Mouse (Mus musculus) hindbrain, embryonic 15.5 days (tissue): ENCODE measurements around the gene Nap1l4. TPM values are rescaled to one million over a fixed set of nuclear protein-coding genes. Genes with fewer than 3 reads are reported as not detected.
A peak's percentile ranks its signal among the peaks of the same experiment; 100 is the strongest.

Experiments
- ATAC-seq: fragments of 200-750 bp; cut with Nextera tagmentation; 2 replicates; pipeline ENCODE4 v1.8.0; 2017; ENCODE audit warnings: low read depth, moderate number of reproducible peaks, moderate TSS enrichment; ENCODE audit not compliant: low FRiP score
- H3K27ac ChIP-seq: fragments of 300-500 bp; sonication (generic); replicated peaks from 2 replicates; pipeline ENCODE4 v1.5.1; 2015; ENCODE audit warnings: mild to moderate bottlenecking, inconsistent platforms
- H3K27me3 ChIP-seq: fragments of 300-500 bp; sonication (generic); 2 replicates; pipeline ENCODE4 v1.6.1; 2015; ENCODE audit warnings: control low read depth, inconsistent platforms
- H3K36me3 ChIP-seq: fragments of 300-500 bp; sonication (generic); 2 replicates; pipeline ENCODE4 v1.6.1; 2015; ENCODE audit warnings: control low read depth, inconsistent platforms
- H3K4me1 ChIP-seq: fragments of 300-500 bp; sonication (generic); replicated peaks from 2 replicates; pipeline ENCODE4 v1.6.1; 2015; ENCODE audit warnings: control low read depth, inconsistent platforms
- H3K4me2 ChIP-seq: fragments of 300-500 bp; sonication (generic); 2 replicates; pipeline ENCODE4 v1.6.1; 2015; ENCODE audit warnings: moderate library complexity, mild to moderate bottlenecking, inconsistent platforms
- H3K4me3 ChIP-seq: fragments of 300-500 bp; sonication (generic); 2 replicates; pipeline ENCODE4 v1.5.1; 2015; ENCODE audit warnings: mild to moderate bottlenecking, inconsistent platforms
- H3K9ac ChIP-seq: fragments of 300-500 bp; sonication (generic); 2 replicates; pipeline ENCODE4 v1.6.1; 2015; ENCODE audit warnings: inconsistent platforms
- H3K9me3 ChIP-seq: fragments of 300-500 bp; sonication (generic); 2 replicates; pipeline ENCODE4 v1.6.1; 2016; ENCODE audit warnings: control low read depth, inconsistent platforms
- WGBS: fragments of 180-500 bp; shearing (Covaris S2); methylation state at CpG from one replicate; pipeline ENCODE4 v1.1.7; 2015; 5-methylcytosine and 5-hydroxymethylcytosine counted together
- polyA plus RNA-seq: library from polyadenylated mRNA; unstranded; fragments of >200 nt; fragmentation: Nextera tagmentation; extraction: Ambion mirVana; gene quantifications from 2 replicates; pipeline ENCODE4 v1.2.1, GENCODE M21; 2015

The Nap1l4 gene
- polyA plus RNA-seq, 1 experiment from 2014 or later: 322 TPM

- Histone ChIP-seq H3K27ac (no peak overlapping the region), H3K4me1 (no peaks in the 10 kb centered on the region), H3K36me3 (peaks cover 53% of the 10 kb centered on the region), H3K27me3 (no peaks in the 10 kb centered on the region), H3K9ac (no peak overlapping the region), H3K4me3 (no peak overlapping the region), H3K9me3 (no peaks in the 10 kb centered on the region), H3K4me2 (no peak overlapping the region)
- WGBS: 91% methylated on average over 10 of the region's 10 CpGs
- no peak for ATAC-seq
Observed at GRCm38 (mm10) chr7:143513763-143514415, 35.0 kb downstream of the Nap1l4 start.

DNA sequence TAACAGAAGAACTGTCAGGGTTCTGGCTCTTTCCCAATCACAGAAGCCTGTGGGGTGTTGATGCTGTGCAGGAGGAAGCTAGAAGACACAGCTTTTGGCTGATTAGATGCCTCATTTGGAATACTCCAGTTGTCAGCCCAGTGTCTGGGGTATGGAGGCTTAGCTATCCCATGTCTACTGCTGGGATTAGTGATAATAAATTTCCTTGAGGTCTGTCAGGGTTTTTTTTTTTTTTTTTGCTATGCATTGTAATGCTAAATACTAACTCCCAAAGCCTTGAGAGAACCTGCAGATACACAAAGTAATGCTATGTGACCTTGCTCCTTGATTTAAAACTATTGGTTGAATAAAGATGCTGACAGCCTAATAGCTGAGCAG is 37.6 kb downstream of the Nap1l4 start:
- no peaks in the 10 kb centered on the region for H3K4me1 ChIP-seq
- no peak for ATAC-seq
- no peaks in the 10 kb centered on the region for H3K9me3 ChIP-seq
- H3K4me2 ChIP-seq: no peak overlapping the region
- no peaks in the 10 kb centered on the region for H3K27me3 ChIP-seq
- no peak overlapping the region for H3K27ac ChIP-seq
- peaks cover 29% of the 10 kb centered on the region for H3K36me3 ChIP-seq
- no peak overlapping the region for H3K4me3 ChIP-seq
- no peak overlapping the region for H3K9ac ChIP-seq

GRCm38 (mm10) chr7:143510593-143511334 is 38.1 kb downstream of the Nap1l4 start:
- ATAC-seq: no peak
- 87% methylated on average over 3 of the region's 3 CpGs for WGBS

DNA sequence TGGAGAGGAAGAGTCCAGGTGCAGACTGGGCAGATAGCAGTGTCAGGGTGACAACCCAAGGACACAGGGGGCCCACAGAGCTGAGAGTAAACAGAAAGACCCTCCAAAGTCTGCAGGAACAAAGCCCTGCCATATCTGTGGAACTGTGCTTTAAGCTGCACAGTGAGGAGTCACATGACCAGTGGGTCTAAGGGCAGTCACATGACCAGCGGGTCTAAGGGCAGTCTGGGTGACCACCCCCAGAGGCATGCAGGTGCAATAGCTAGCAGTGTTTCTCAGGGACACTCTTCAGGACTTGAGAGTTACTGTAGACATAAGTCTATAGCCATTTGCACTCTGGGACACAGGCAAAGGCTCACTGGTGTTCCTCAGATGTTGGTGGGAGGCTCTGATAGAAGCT is 39.3 kb downstream of the Nap1l4 start:
- 76% methylated on average over 1 of the region's 1 CpGs for WGBS

More at GRCm38 (mm10) chr7:143510593-143511334, 38.1 kb downstream of the Nap1l4 start:
- no peaks in the 10 kb centered on the region for H3K4me1 ChIP-seq
- H3K4me2 ChIP-seq: no peak overlapping the region
- H3K4me3 ChIP-seq: no peak overlapping the region
- H3K36me3 ChIP-seq: peaks cover 27% of the 10 kb centered on the region
- H3K9ac ChIP-seq: no peak overlapping the region
- H3K27ac ChIP-seq: no peak overlapping the region
- no peaks in the 10 kb centered on the region for H3K9me3 ChIP-seq
- no peaks in the 10 kb centered on the region for H3K27me3 ChIP-seq

DNA sequence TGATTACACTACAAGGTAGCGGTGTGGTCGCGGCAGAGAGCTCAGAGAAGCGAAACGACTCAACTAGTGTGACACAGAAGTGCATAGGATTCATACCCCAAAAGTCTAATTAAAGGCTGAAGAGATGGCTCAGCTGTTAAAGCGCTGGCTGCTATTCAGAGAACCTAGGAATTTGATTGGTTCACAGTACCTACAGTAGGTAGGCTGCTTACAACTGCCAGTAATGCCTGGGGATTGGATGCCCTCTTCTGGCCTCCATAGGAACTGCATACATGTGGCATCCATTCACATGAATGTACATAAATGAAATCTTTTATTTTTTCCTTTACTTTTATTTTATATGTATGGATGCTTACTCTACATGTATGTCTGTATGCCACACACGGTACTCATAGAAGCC is 42.2 kb downstream of the Nap1l4 start:
- H3K27ac ChIP-seq: no peak overlapping the region
- H3K9ac ChIP-seq: no peak overlapping the region
- no peaks in the 10 kb centered on the region for H3K36me3 ChIP-seq
- ATAC-seq: no peak
- H3K9me3 ChIP-seq: no peaks in the 10 kb centered on the region
- no peak overlapping the region for H3K4me3 ChIP-seq
- H3K27me3 ChIP-seq: peaks cover 28% of the 10 kb centered on the region
- H3K4me1 ChIP-seq: peaks cover 12% of the 10 kb centered on the region
- 26% methylated on average over 7 of the region's 7 CpGs for WGBS
- no peak overlapping the region for H3K4me2 ChIP-seq

More for the DNA sequence above, 39.3 kb downstream of the Nap1l4 start:
- H3K9me3 ChIP-seq: no peaks in the 10 kb centered on the region
- H3K27me3 ChIP-seq: peaks cover 8% of the 10 kb centered on the region; the same call in 1 of the 2 replicates
- no peak overlapping the region for H3K27ac ChIP-seq
- no peaks in the 10 kb centered on the region for H3K4me1 ChIP-seq
- ATAC-seq: no peak
- H3K4me3 ChIP-seq: no peak overlapping the region
- H3K9ac ChIP-seq: no peak overlapping the region
- no peak overlapping the region for H3K4me2 ChIP-seq
- H3K36me3 ChIP-seq: peaks cover 16% of the 10 kb centered on the region

- Histone ChIP-seq H3K4me3 (no peak overlapping the region), H3K9ac (no peak overlapping the region), H3K4me1 (peaks cover 16% of the 10 kb centered on the region), H3K27me3 (peaks cover 32% of the 10 kb centered on the region), H3K36me3 (no peaks in the 10 kb centered on the region), H3K27ac (no peak overlapping the region), H3K4me2 (no peak overlapping the region), H3K9me3 (no peaks in the 10 kb centered on the region)
- ATAC-seq: no peak
- WGBS: 74% methylated on average over 7 of the region's 7 CpGs
Observed at GRCm38 (mm10) chr7:143506271-143506670, 42.6 kb downstream of the Nap1l4 start.

DNA sequence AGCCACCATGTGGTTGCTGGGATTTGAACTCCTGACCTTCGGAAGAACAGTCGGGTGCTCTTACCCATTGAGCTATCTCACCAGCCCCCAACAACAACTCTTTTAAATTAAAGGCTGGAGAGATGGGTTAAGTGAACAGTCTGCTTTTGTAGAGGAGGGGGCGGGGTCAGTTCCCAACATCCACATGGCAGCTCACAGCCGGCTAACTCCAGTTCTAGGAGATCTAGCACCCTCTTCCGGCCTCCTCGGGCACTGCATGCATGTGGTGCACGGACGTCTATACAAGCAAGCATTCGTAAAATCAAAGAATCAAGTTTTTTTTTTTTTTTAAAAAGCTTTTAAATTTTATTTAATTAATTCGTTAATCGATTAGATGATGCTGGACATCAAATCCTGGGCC is 43.1 kb downstream of the Nap1l4 start:
- H3K27ac ChIP-seq: no peak overlapping the region
- no peaks in the 10 kb centered on the region for H3K36me3 ChIP-seq
- ATAC-seq: no peak
- no peak overlapping the region for H3K4me2 ChIP-seq
- peaks cover 36% of the 10 kb centered on the region for H3K27me3 ChIP-seq
- no peak overlapping the region for H3K4me3 ChIP-seq
- no peak overlapping the region for H3K9ac ChIP-seq
- H3K9me3 ChIP-seq: no peaks in the 10 kb centered on the region
- H3K4me1 ChIP-seq: peaks cover 16% of the 10 kb centered on the region
- 31% methylated on average over 11 of the region's 11 CpGs for WGBS

DNA sequence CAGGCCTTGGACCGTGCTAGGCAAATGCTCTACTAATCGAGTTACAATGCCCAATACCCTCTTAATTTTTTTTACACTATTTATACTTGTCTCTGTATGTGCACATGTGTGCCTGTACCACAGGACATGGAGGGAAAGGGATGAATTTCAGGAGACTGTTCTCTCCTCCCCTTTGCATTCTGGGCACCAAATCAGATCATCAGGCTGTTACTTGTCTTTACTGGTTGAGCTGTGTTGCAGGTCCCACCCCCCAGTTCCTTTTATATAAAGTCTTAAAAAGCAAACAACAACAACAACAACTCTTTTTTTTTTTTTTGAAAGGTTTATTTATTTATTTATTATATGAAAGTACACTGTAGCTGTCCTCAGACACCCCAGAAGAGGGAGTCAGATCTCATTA is 43.5 kb downstream of the Nap1l4 start:
- H3K27ac ChIP-seq: no peak overlapping the region
- no peak overlapping the region for H3K4me2 ChIP-seq
- ATAC-seq: no peak
- H3K9me3 ChIP-seq: no peaks in the 10 kb centered on the region
- H3K4me1 ChIP-seq: peaks cover 16% of the 10 kb centered on the region
- H3K27me3 ChIP-seq: peaks cover 40% of the 10 kb centered on the region
- H3K4me3 ChIP-seq: no peak overlapping the region
- H3K36me3 ChIP-seq: no peaks in the 10 kb centered on the region
- WGBS: 83% methylated on average over 2 of the region's 2 CpGs
- no peak overlapping the region for H3K9ac ChIP-seq

GRCm38 (mm10) chr7:143503926-143504325 is 45.0 kb downstream of the Nap1l4 start:
- no peak overlapping the region for H3K4me3 ChIP-seq
- peaks cover 53% of the 10 kb centered on the region for H3K27me3 ChIP-seq
- H3K4me2 ChIP-seq: no peak overlapping the region
- H3K4me1 ChIP-seq: peaks cover 16% of the 10 kb centered on the region
- no peak for ATAC-seq
- H3K27ac ChIP-seq: no peak overlapping the region
- WGBS: 90% methylated on average over 6 of the region's 6 CpGs
- H3K36me3 ChIP-seq: no peaks in the 10 kb centered on the region
- H3K9me3 ChIP-seq: no peaks in the 10 kb centered on the region
- H3K9ac ChIP-seq: no peak overlapping the region

DNA sequence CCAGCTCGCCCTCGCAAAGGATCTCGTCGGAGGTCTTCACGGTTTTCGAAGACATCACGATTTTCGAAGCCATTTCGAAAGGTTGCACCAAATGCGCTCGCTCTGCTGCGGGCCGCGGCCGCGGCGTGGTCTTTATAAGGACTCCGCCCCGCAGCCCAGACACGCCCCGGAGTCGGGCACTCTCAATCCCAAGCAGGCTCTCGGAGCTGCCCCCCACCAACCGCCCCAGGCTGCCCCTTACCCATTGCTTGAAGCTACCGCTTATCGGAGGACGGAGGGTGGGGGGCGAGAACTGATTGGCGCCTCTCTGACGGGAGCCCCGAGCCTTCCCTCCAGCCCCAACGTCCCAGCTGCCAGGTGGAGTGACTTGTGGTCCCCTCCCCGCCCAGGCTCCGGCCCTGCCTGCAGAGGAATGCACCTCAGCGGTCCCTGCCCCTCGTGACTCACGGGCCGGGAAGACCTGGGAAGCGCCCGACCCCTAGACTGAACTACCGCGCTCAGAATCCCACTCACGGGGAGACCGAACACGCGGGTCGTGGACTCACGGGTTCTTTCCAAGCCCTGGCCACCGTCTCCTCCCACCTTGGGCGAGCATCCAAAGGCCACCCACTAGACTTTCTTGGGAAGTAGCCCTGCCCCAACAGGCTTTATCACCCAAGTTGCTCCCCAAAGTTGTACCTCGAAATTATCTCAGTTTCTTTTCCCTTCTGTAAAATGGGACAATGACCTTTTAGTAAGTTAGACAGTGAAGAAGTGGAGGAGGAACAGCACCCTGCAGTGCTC is 46.3 kb downstream of the Nap1l4 start, which contains the start of gene Phlda2:
Gene Phlda2 (minus strand): TSS at position 733 of the 783 bp plus-strand sequence.
- Histone ChIP-seq H3K4me2 (peak within 1 kb of the TSS; percentile 71), H3K9ac (0 out of 2 replicates have a peak within 1 kb of the TSS, but pooled peaks have one; percentile 1), H3K36me3 (no peaks in the 10 kb centered on the region), H3K27me3 (peaks cover 53% of the 10 kb centered on the region), H3K4me1 (peaks cover 16% of the 10 kb centered on the region), H3K9me3 (no peaks in the 10 kb centered on the region), H3K27ac (no peak within 1 kb of the TSS), H3K4me3 (peak within 1 kb of the TSS; percentile 41)
- ATAC-seq: no peak
- WGBS: 7% methylated on average over 51 of the region's 51 CpGs

- peaks cover 16% of the 10 kb centered on the region for H3K4me1 ChIP-seq
- no peaks in the 10 kb centered on the region for H3K9me3 ChIP-seq
- H3K4me3 ChIP-seq: peak overlapping the region; percentile 41
- WGBS: 3% methylated on average over 55 of the region's 55 CpGs
- peak; percentile 62; the same call in 1 of the 2 replicates for ATAC-seq
- peak overlapping the region; percentile 71 for H3K4me2 ChIP-seq
- H3K27me3 ChIP-seq: peaks cover 53% of the 10 kb centered on the region
- 0 out of 2 replicates have a peak overlapping the region, but pooled peaks have one; percentile 11 for H3K9ac ChIP-seq
- H3K27ac ChIP-seq: no peak overlapping the region
- no peaks in the 10 kb centered on the region for H3K36me3 ChIP-seq
Observed at GRCm38 (mm10) chr7:143501643-143502417, 47.1 kb downstream of the Nap1l4 start.
